Mouse (Mus musculus): ENCODE results near the gene Prdm8. TPM values are rescaled to one million over a fixed set of nuclear protein-coding genes. Genes with fewer than 3 reads are reported as not detected.

Prdm8 gene
- 10 to 100 TPM; 45.0 to 55.4 TPM for total RNA-seq (2021)
- long read RNA-seq, full-length matches to known transcripts: 16 of 34 reads
- long read RNA-seq, partial matches to known transcripts: 11 of 34 reads
- long read RNA-seq, other reads (novel, unspliced or antisense): 7 of 34 reads

GRCm38 (mm10) chr5:98167180-98167824, at the start of gene Prdm8:
TSS of gene Prdm8 (plus strand) at chr5:98167198.
- peak; percentile 88 to 92 for DNase-seq (ENCODE audit: low spot score in 2 of 2)

DNA sequence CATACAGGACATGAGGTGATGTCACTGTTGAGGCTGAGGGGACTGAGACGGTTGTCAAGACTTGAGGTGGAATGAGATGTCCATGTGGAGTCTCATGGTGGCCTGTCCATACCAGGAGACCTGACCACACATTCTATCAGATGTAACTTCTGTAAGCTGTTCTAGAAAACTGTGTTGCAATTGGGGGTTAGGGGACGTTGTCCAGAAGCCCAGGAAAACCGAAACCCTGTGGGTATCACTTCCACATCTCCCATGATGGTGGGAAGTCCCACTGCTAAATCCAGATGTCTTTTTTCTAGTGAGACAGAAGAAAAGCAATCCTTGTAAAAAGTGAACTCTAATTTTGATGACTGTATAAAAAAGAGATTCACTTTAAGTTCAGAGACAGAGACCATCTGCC, 39.9 kb upstream of the Prdm8 start:
- no peak for DNase-seq (ENCODE audit: low spot score in 2 of 2)

DNA sequence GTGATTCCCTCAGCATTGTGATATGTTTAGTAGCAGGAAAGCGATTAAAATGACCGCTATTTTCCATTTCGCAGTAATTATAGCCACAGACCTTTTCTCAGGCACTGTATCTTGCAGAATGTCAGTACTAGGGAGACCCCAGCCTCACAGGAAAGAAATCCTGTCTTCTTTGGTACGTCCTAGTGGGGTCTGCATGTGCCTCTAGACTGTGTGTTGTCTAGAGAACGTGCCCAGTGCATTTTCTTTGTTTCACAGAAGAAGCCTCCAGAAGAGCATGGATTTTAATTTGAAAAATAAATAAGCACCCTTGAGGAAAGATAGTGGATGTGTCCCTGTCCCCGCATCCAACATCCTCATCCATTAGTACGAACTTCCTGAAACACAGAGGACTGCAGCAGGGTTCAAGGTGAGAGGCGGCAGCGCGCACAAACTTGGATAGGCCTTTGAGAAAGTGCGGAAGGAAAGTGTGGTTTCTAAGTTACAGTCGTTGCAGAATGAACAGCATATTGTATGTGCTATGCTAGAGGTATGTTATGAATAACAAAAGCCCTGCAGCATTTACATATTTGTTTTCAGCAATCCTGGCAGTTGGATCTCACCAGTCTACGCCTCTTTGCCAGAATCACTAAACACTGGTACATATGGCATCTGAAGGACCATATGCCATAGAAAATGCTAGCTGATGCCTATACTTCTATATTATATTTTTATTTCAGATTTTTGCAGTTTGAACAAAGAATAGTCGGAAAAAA, 28.3 kb upstream of the Prdm8 start:
- DNase-seq (ENCODE audit: low spot score in 2 of 2): no peak

DNA sequence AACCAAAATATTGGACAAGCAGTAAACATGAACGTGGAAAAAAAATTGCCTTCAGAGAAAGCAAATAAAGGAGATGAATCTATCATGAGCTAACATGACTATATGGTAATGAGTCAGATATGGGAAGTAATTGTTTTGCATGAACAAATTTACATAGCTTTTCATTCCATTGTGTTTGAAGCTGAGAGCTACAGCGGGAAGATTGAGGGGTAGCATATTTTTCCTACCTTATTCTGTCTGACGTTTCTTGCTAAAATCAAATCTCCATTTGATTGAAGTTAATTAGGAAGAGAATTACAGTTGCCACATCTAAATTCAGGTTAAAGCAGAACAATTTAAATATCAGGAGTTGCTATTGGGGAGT, 27.7 kb upstream of the Prdm8 start:
- no peak for DNase-seq (ENCODE audit: low spot score in 2 of 2)

DNA sequence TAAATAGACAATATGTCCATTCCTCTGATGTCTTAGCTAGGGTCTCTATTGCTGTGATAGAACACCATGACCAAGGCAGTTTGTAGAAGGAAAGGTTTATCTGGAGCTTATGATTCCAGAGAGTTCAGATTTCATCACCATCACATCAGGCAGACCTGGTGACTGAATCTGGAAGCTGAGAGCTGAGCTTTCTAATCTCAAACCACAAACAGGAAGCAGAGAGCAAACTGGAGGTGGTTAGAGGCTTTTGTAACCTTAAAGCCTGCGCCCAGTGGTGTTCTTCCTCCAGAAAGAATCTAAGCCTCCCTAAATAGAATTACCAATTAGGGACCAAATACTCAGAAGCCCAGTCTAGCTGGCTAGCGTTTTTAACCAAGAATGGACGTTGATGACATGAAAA, 20.1 kb upstream of the Prdm8 start:
- no peak for DNase-seq (ENCODE audit: low spot score in 2 of 2)

GRCm38 (mm10) chr5:98166116-98166515, 882 bp upstream of the Prdm8 start:
- DNase-seq (ENCODE audit: low spot score in 2 of 2): peak; percentile 68 to 71

DNA sequence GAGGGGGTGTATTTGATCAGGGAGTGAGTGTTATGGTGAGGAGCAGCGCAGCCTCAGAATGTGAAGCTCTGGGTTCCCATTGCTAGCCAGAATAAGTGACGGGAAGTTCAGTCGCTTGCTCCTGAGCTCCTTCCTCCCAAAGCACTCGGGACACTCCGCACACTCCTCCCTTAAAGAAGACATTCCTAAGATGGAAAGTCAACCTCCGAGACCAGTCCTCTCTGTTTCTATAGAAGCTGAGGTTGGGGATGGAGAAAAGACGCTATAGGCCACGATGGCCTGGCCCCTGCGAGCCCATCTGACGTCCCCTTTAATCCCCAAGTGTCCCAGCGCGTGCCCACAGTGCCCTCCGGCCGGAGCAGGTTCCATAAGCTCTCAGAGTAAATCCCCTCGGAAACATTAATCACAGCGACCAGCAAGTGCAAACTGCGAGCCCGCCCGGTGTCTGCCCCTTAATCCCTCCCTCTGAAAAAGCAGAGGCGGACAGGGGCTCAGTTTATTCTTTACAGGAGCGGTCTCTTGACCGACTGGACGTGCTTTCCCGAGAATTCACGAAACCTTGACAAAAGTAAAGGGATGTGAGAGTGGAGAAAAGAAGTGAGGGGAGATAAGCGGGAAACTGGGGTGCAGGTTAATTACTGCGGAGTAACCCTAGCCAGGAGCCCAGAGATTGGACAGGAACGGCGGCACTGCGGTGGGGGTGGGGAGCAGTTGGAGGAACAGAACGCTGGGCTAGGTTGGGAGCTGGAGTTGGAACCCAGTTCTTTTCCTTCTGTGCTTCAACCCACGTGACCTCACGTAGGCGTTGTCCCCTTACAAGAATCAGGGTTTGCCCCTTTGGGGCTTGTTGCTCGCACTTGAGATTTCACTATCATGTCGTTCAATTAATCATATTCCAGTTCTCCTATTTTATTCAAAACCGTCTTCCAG, 1.6 kb downstream of the Prdm8 start:
- DNase-seq (ENCODE audit: low spot score in 2 of 2): peak; percentile 25 to 37

DNA sequence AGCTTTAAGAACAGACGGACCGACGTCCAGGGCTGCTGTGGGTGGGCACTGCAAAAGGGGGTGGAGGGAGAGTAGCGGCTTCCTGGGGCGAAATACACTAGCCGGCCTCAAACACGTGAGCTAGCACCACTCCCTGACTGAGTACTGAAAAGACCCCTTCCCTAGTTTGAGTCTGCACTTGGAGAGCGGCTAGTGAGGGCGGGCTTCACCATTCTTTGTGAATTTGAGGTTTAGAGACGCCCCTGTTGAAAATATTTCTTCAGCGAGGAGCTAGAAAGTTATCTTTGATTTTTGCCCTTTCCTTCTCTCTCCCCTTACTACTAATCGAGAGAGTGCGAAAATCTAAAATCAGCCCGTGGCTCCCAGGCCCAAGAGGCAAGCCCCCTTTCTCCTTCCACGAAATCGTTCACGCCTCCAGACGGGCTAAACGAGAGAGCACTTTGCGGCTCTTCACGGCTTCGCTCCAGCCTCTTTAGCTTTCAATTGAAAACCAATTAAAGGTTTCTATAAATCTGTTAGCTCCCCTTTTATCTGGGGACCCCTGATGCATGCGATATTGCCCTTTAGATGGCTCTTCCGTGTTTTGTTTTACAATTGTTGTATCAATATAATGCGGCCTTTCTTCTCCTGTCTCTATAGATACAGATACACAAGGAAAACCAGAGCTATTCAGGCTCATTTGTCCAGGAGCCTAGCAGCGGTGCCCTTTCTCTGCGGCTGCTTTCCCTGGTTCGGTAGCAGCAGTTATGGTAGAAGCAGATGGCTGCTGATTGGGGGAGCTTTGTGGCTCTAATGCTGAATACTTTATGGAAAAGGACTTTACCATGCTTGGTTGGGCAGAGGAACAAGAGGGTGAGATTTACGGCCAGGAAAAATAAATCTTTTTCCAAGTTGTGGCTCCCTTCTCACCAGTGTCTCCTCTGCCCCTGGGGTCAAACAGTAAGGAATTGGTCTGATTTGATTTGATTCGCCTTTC, 2.7 kb downstream of the Prdm8 start:
- no peak for DNase-seq (ENCODE audit: low spot score in 2 of 2)

DNA sequence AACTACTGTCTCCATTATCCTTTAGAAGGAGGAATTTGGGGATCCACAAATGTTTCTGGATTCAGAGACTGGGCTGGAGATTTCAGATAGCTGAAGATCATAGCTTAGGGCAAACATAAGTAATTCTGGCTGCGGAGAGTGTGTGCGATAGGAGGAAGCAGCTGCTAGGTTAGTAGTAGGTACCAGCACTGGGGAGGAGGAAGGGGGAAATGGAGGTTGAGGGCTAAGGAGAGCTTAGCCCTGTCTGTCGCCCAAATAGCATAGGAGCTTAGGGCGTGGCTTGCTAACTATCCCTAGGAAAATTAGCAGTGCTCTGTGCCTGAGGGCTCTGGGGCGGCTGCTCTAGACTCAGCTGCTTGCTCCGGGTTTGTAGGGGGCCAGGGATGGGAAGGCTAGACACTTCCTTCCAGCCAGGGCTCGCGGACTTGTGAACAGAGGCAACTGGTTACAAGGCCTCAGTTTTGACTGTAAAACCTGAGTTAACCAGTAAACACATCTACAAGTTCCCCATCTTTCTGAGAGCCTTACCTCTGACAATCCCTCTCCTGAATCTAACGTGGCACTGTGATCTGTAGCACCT, 4.7 kb downstream of the Prdm8 start:
- no peak for DNase-seq (ENCODE audit: low spot score in 2 of 2)

DNA sequence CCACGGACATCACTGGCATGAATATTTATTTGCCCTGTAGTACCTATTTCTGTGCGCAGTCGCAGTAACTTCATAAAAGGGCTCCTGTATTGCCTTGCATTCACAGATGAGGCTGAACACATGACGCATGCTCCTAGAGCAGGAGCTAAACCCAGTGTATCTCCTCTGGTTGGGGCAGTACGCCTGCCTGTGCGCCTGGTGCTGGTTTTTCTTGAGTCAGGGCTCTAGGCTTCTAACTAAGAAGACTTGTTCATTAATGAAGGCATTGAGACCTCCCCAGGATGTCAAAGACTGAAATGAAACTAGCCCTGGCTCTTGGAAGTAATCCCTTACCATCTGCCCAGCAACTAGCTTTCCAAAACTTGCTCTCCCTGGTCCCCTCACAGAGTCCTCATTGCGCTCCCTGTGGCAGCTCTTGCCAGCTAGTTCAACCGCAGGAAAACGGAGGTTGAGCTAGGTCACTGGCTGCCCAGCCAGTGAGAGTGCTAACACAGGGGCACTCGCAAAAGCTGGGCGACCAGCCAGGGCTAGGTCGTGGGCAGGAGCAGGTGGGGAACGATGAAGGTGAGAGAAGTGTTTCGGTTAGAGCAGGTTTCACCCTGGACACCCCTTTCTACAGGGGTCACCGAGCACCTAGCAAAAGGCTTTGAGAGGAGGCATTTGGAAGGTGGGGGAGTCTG, 5.6 kb downstream of the Prdm8 start:
- peak in 1 of 2 experiments; percentile 8 for DNase-seq (ENCODE audit: low spot score in 2 of 2)

DNA sequence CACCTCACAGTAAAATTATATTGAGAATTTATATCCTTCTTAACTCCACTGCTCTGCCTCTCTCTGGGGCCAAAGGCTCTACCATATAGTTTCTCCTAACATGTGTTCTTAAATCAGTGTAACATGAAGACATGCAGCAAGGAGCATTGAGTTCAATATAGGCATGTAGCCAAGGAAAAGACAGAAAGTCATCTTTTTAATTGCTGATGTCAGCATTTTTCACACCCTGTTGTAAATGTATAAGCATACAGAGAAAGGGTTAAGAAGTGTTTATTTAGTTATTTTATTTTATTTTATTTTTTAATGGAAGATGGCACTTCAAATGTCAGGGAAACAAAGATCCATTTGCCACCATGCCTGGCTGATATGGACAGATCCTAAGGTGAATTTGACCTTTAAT, 6.7 kb downstream of the Prdm8 start:
- DNase-seq (ENCODE audit: low spot score in 2 of 2): no peak

GRCm38 (mm10) chr5:98179606-98180005, 12.6 kb downstream of the Prdm8 start:
- DNase-seq (ENCODE audit: low spot score in 2 of 2): peak in 1 of 2 experiments; percentile 15

- DNase-seq (ENCODE audit: low spot score in 2 of 2): peak; percentile 51 to 69
Observed at GRCm38 (mm10) chr5:98180461-98180887, 13.5 kb downstream of the Prdm8 start.

DNA sequence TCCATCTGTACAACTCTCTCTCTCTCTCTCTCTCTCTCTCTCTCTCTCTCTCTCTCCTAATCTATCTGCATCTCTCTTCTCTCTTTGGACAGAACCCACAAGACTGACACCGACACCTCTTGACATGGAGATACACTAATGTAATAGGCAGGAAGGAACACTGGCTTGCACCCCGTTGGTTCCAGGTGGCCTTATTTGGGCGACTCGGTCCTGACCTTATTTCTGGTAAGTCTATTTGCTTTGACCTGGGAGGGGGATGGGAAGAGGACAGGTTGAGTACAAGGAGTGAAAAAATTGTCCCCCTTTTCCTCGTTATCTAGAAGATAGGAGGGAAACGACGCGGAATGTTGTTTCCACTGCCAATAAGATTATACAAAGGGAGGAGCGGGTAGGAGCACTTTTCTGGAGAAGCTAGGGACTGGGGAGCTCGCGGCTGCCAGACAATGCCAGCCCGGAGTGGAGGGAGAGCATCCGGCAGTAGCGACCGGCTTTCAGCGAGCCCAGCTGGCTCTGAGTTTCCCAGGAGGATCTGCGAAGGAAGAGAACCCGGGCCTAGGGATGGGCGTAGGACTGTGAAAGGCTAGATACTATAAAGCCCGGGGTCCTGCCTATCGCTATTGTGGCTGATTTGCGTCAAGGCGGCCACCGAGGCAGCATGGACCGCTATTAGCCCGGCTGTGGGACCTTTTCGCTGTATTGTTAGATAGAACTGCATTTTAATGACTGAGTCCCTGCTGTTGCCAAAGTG, 14.1 kb downstream of the Prdm8 start:
- DNase-seq (ENCODE audit: low spot score in 2 of 2): peak; percentile 39 to 47

DNA sequence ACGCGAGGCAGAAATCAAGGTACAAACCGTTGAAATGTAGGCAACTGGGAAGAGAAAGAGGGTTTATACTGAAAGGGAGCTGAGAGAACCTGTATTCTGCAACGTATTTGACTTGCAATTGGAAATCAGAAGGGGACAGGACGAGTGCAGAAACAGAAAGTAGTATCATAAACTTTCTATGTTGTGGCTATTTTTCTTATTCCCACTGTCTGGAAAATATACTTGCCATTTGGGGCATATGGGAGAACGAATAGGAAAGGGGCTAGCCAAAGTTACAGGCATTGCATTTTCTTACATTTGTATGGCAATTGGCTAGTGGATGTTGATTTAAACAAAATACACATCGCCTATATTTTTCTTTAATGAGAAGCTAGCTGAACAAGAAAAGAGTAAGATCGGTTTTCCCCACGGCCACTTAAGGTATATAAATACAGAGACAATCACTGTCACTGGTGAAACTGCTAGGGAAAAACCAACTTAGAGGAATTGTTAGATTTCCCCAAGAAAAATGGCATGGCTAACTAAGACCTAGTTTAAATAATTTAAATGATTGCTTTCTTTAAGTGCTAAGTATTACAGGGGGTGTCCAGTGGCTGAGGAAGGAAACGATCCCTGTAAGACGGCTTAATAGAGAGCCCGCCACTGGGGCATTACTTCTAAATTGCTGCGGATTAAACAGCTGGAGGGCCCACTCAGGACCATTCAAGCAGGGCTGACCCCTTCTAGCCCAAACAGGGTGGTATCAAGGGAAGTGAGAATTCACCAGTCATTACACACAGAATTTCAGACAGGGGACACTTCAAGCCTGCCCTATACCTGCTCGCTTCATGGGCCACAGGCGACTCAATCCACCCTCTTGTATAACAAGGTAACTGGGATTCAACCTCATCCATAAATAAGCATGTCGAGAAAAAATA, 14.9 kb downstream of the Prdm8 start:
- peak in 1 of 2 experiments; percentile 9 for DNase-seq (ENCODE audit: low spot score in 2 of 2)

GRCm38 (mm10) chr5:98182603-98182920, 15.6 kb downstream of the Prdm8 start:
- DNase-seq (ENCODE audit: low spot score in 2 of 2): no peak

- peak; percentile 18 to 33 for DNase-seq (ENCODE audit: low spot score in 2 of 2)
Observed at GRCm38 (mm10) chr5:98183031-98183595, 16.1 kb downstream of the Prdm8 start.
